Mouse (Mus musculus) thymus, postnatal 10 days (tissue): ENCODE results near the gene Mrgprx2.
"Not testable (repeated sequence)": the region's sequence is repeated elsewhere in the genome, so short reads cannot be mapped to it uniquely, and the experiment has no call there.

Experiments used
- DNase-seq, 2 experiments: peaks; one replicate each; pipeline ENCODE4 v3.0.0; 2021; ENCODE audit warnings: low spot score in 2 of 2

Gene Mrgprx2

DNA sequence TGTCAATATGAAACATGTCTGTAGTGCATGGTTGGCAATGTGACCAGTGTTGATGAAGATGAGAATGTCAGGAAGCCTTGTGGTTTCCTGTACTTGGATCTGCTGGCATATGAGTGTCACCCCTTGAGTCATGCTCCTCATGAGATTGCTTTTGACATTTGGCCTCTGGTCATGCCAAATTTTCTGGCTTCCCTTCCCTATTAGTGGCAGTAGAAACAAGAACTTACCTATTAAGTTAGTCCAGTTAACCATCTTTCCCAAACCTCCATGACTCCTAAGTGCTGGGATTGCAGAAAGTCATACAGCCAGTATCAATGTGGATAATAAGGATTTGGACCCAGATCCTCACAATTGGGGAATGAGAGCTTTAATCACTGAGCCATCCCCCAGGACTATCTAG is at the start of gene Mrgprx2:
Gene Mrgprx2 (minus strand): TSS at position 101 of the 400 bp plus-strand sequence.
- DNase-seq = no peak

DNA sequence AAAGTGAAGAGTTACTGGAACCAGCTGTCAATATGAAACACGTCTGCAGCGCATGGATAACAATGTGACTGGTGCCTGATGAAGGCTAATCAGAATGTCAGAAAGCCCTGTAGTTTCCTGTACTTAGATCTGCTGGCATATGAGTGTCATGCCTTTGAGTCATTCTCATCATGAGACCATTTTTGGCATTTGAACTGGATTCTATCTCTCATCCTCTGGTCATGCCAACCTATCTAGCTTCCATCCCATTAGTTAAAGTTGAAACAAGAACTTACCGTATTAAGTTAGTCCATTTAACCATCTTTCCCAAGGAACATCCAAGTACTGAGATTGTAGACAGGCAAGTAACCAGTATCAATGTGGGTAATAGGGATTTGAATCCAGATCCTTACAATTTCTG is 42.9 kb downstream of the Mrgprx2 start, which contains the start of gene Mrgprb1:
Gene Mrgprb1 (minus strand): TSS at position 101 of the 400 bp plus-strand sequence.
- DNase-seq = no peak

DNA sequence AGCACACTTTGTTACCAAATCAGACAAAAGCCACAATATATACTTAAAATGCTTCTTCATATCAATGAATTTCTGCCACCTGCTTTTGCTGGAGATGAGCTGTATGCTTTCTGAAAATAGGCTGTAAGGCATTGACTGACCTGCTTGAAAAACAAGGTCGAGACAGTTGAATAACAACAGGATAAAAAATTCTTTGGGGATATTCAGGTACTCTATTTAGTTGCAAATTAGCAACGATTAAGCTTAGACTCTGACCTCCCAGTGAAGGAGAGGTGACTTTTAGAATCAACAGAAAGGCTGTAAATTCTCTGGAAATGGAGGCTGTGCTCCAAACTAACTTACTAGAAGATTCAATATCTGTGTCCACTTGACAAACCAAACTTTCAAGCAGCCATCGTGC is 62.5 kb downstream of the Mrgprx2 start:
- DNase-seq = no peak

DNA sequence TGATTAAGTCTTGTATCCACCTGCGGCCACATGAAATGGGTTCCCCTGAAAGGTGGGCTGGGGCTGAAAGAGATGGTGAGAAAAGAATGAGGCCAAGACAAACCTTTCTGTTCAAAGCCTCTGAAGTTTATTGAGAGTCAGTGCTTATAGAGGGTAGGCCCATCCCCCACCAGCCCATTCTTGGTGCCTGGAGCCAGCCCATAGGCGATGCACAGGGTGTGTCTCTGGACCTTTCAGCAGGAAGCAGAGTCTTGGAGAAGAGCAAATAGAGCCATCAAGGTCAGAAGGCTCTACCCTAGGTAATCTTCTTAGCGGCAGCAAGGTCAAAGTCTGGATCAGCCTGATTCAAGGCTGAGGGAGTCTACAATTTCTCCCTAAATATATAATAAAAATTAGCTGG is 63.2 kb downstream of the Mrgprx2 start:
- DNase-seq = not testable (repeated sequence)
